Mouse (Mus musculus): ENCODE measurements around the gene Golgb1. TPM values are rescaled to one million over a fixed set of nuclear protein-coding genes. Genes with fewer than 3 reads are reported as not detected.
A peak's percentile ranks its signal among the peaks of the same experiment; 100 is the strongest.
"Not testable (repeated sequence)": the region's sequence is repeated elsewhere in the genome, so short reads cannot be mapped to it uniquely, and the experiment has no call there.

The Golgb1 gene
- total RNA-seq (2017) = 44.5 and 58.3 TPM in 2 replicates

GRCm38 (mm10) chr16:36874583-36875275 is at the start of gene Golgb1, which contains the start of gene Eaf2:
Gene Golgb1 (plus strand): TSS chr16:36875140.
Gene Eaf2 (minus strand): TSS chr16:36875003.
- ATAC-seq (replicated peaks; ENCODE audit: low read depth, poor library complexity, severe bottlenecking) = peak; percentile 99

- peak; percentile 66 for ATAC-seq (replicated peaks; ENCODE audit: low read depth, poor library complexity, severe bottlenecking)
These were observed 47.3 kb upstream of the Golgb1 start for GRCm38 (mm10) chr16:36827611-36828053.

- ATAC-seq (replicated peaks; ENCODE audit: low read depth, poor library complexity, severe bottlenecking) = peak; percentile 97
These were observed 46.7 kb upstream of the Golgb1 start, which contains the start of gene Iqcb1 for GRCm38 (mm10) chr16:36828054-36828786. Gene Iqcb1 (plus strand): TSS chr16:36828385.

DNA sequence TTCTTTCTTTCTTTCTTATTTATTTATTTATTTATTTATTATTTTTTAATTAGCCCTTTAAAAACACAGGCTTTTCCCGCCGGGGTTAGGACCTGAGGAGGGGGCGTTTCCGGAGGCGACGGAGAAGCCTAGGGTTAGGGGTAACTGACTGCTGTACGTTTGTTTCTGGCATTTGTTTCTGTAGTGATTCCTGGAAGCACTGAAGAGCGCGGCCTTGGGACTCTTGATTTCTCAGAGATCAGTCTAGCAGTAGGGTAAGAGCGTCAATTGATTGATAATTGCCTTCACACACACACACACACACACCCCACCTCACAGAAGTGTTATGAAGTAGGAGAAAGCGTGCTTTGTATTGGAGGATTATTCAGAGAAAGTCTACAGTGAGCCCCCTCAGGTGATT is 46.1 kb upstream of the Golgb1 start:
- ATAC-seq (replicated peaks; ENCODE audit: low read depth, poor library complexity, severe bottlenecking) = no peak

- ATAC-seq (replicated peaks; ENCODE audit: low read depth, poor library complexity, severe bottlenecking) = not testable (repeated sequence)
These were observed 28.0 kb upstream of the Golgb1 start for GRCm38 (mm10) chr16:36846894-36847293.

DNA sequence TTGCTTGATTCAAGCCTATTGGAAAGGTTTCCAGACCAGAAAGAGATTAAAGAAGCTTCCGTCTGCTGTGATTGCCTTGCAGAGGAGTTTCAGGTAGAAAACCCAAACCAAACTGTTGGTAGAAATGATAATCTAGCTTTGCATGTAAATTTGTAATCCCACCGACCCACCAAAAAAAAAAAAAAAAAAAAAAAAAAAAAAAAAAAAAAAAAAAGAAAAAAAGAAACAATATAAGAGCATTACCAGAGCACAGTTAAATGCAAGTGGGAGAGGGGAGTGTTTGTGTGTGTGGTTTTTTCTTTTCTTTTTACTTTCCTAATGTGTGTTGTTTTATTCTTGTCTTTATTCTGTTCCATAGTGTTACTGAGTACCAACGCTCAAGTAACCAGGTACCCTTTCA is 23.7 kb upstream of the Golgb1 start:
- ATAC-seq (replicated peaks; ENCODE audit: low read depth, poor library complexity, severe bottlenecking) = no peak

- no peak for ATAC-seq (replicated peaks; ENCODE audit: low read depth, poor library complexity, severe bottlenecking)
These were observed 11.4 kb upstream of the Golgb1 start for GRCm38 (mm10) chr16:36863585-36863984.

- no peak for ATAC-seq (replicated peaks; ENCODE audit: low read depth, poor library complexity, severe bottlenecking)
These were observed 5.5 kb upstream of the Golgb1 start for GRCm38 (mm10) chr16:36869442-36869841.

DNA sequence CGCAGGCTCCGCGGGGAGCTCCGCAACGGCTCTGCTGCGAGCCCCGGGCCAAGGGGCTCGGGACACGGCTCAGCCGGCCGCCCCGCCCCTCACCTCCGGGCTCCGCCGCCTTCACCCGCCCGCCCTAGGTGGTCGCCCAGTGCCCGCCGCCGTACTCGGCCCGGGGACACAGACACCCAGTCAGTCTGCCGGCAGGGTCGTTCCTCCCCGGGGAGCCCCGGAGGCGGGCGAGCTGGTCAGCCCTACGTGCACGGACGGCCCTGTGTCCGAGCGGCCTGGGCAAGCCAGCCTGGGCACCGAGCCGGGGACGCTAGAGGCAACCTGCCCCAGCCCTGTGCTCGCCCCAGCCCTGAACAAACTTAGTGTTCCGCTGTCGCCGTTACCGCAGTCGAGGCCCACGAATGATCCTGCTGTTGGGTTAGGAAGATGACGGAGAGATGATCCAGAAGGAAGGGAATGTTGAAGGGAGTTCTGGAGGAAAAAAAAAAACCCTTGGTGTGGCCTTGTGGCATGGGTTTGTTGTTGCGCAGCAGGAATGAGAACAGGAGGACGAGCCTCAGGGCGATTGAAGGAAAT is 424 bp downstream of the Golgb1 start:
- no peak; the same call in 1 of the 2 replicates for ATAC-seq (replicated peaks; ENCODE audit: low read depth, poor library complexity, severe bottlenecking)

- no peak for ATAC-seq (replicated peaks; ENCODE audit: low read depth, poor library complexity, severe bottlenecking)
These were observed 2.4 kb downstream of the Golgb1 start for GRCm38 (mm10) chr16:36877316-36877715.

GRCm38 (mm10) chr16:36882737-36883343 is 7.9 kb downstream of the Golgb1 start:
- no peak for ATAC-seq (replicated peaks; ENCODE audit: low read depth, poor library complexity, severe bottlenecking)

- peak; percentile 89 for ATAC-seq (replicated peaks; ENCODE audit: low read depth, poor library complexity, severe bottlenecking)
These were observed 9.9 kb downstream of the Golgb1 start for GRCm38 (mm10) chr16:36884881-36885280.

- no peak for ATAC-seq (replicated peaks; ENCODE audit: low read depth, poor library complexity, severe bottlenecking)
These were observed 11.0 kb downstream of the Golgb1 start for GRCm38 (mm10) chr16:36885912-36886311.

DNA sequence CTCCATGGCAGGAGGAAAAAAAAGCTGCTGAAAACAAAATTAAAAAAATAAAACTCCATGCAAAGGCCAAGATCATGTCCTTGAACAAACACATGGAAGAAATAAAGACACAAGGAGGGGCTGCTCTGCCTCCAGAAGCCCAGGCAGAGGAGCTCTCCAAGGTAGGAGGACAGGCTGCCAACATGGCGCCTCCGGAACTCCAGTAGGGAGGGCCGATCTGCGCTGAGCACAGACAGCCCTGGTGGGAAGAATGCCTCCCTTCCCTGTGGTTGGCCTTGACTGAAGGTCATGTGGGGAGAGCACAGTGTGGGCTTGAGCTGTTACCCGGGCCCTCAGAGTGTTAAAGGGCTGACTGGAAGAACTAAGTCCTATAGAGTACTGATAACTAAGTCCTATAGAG is 12.6 kb downstream of the Golgb1 start:
- no peak for ATAC-seq (replicated peaks; ENCODE audit: low read depth, poor library complexity, severe bottlenecking)

DNA sequence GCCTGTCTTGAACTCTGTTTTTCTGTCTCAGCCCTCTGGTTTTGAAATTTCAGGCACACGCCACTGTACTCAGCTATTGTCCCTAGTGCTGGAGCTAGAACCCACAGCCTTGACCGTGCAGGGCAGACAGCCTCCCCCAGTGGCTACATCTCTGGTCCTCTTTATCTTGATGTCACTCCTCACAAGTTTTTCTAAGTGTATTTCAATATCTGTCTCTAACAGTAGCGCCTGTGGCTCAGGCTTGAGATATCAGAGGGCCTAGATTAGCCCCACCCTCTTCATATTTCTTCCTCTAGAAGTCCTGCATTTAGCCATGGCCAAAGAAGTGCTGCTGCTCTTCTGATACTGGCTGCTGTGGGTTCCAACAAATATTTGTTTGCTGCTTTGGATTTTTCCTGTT is 15.6 kb downstream of the Golgb1 start:
- peak; percentile 80 for ATAC-seq (replicated peaks; ENCODE audit: low read depth, poor library complexity, severe bottlenecking)

- ATAC-seq (replicated peaks; ENCODE audit: low read depth, poor library complexity, severe bottlenecking) = no peak
These were observed 16.5 kb downstream of the Golgb1 start for GRCm38 (mm10) chr16:36891415-36891814.

DNA sequence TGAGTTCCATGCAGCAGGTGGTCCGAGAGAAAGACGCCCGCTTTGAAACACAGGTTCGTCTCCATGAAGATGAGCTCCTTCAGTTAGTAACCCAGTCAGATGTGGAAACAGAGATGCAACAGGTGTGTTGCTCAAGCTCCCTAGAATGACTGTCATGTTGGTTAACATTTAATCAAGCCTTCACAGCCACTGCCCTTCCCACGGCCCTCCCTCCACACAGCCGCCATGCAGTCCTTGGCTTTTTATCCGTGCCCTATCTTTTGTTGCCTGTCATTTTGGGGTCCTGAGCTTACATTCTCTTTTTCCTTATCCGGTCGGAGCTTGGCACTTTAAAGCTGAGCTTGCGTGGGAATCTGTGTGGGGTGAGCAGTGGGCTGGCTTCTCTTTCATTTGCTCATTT is 18.4 kb downstream of the Golgb1 start:
- ATAC-seq (replicated peaks; ENCODE audit: low read depth, poor library complexity, severe bottlenecking) = no peak

DNA sequence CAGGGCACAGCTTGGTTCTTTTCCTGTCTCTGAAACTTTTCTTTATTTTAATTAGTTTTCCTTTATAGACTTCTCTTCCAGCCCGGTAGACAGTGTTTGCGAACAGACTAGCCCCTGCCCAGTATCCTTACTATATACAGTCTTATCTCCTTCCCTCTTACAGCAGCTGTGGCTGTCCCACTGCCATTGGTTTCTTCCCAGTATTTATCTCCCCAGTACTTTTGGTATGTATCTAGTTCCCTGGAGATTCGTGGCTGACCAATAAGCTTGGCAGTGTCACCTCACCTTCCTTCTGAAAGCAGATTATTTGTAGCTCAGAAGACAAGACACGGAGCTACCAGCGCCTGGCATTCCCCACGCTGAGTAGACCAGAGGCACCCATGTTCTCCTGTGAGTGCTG is 21.8 kb downstream of the Golgb1 start:
- no peak for ATAC-seq (replicated peaks; ENCODE audit: low read depth, poor library complexity, severe bottlenecking)

- no peak for ATAC-seq (replicated peaks; ENCODE audit: low read depth, poor library complexity, severe bottlenecking)
These were observed 28.2 kb downstream of the Golgb1 start for GRCm38 (mm10) chr16:36903156-36903555.

DNA sequence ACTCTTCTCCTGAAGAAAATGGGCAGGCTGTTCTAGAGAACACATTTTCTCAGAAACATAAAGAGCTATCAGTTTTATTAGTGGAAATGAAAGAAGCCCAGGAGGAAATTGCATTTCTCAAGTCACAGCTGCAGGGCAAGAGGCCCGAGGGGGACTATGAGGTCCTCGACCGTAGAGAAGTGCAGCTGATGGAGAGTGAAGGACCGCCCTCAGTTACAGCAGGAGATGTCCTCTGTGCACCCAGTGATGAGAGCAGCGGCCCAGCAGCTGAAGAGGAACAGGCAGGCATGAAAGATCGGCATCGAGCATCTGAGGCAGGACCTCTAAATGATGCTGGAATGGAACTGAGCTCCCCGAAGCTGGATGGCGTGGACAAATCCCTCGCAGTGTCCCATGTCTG is 37.0 kb downstream of the Golgb1 start:
- no peak for ATAC-seq (replicated peaks; ENCODE audit: low read depth, poor library complexity, severe bottlenecking)

GRCm38 (mm10) chr16:36912311-36912710 is 37.4 kb downstream of the Golgb1 start:
- no peak for ATAC-seq (replicated peaks; ENCODE audit: low read depth, poor library complexity, severe bottlenecking)
